Mouse (Mus musculus): Measurements from ENCODE around the gene Supt4a. TPM values are rescaled to one million over a fixed set of nuclear protein-coding genes. Genes with fewer than 3 reads are reported as not detected.

The Supt4a gene
- polyA plus RNA-seq, 1 experiment from 2014 or later = 209 TPM

GRCm38 (mm10) chr11:87708979-87709378, 28.4 kb upstream of the Supt4a start:
- peaks cover 92% of the 10 kb centered on the region for H3K4me1 ChIP-seq
- H3K4me2 ChIP-seq = no peak overlapping the region

GRCm38 (mm10) chr11:87709513-87710261, 27.7 kb upstream of the Supt4a start:
- Histone ChIP-seq H3K36me3 (peaks cover 2% of the 10 kb centered on the region; the same call in 1 of the 2 replicates), H3K4me2 (peak overlapping the region; percentile 66), H3K4me3 (peak overlapping the region; percentile 24), H3K9me3 (replicated peaks) (no peaks in the 10 kb centered on the region), H3K27me3 (replicated peaks) (no peaks in the 10 kb centered on the region), H3K9ac (peak overlapping the region; percentile 47), H3K4me1 (peaks cover 91% of the 10 kb centered on the region), H3K27ac (peak overlapping the region; percentile 53; the same call in 1 of the 2 replicates)
- ATAC-seq = no peak; the same call in 1 of the 2 replicates
- 11% methylated on average over 21 of the region's 21 CpGs for WGBS (ENCODE audit: insufficient replicate concordance)

More at GRCm38 (mm10) chr11:87708979-87709378, 28.4 kb upstream of the Supt4a start:
- peaks cover 2% of the 10 kb centered on the region; the same call in 1 of the 2 replicates for H3K36me3 ChIP-seq
- no peak overlapping the region; the same call in 1 of the 2 replicates for H3K27ac ChIP-seq
- H3K27me3 ChIP-seq (replicated peaks) = no peaks in the 10 kb centered on the region
- H3K9ac ChIP-seq = no peak overlapping the region
- no peak for ATAC-seq
- no peak overlapping the region for H3K4me3 ChIP-seq
- 74% methylated on average over 5 of the region's 5 CpGs for WGBS (ENCODE audit: insufficient replicate concordance)
- H3K9me3 ChIP-seq (replicated peaks) = no peaks in the 10 kb centered on the region

GRCm38 (mm10) chr11:87710262-87710615, 27.1 kb upstream of the Supt4a start:
- Histone ChIP-seq H3K9me3 (replicated peaks) (no peaks in the 10 kb centered on the region), H3K4me1 (peaks cover 85% of the 10 kb centered on the region), H3K4me3 (peak overlapping the region; percentile 24; the same call in 1 of the 2 replicates), H3K9ac (peak overlapping the region; percentile 47), H3K27ac (0 out of 2 replicates have a peak overlapping the region, but pooled peaks have one; percentile 53), H3K27me3 (replicated peaks) (no peaks in the 10 kb centered on the region), H3K36me3 (peaks cover 2% of the 10 kb centered on the region; the same call in 1 of the 2 replicates), H3K4me2 (peak overlapping the region; percentile 66)
- ATAC-seq = no peak
- 55% methylated on average over 7 of the region's 7 CpGs for WGBS (ENCODE audit: insufficient replicate concordance)

GRCm38 (mm10) chr11:87712188-87712587, 25.2 kb upstream of the Supt4a start:
- WGBS (ENCODE audit: insufficient replicate concordance) = 19% methylated on average over 4 of the region's 4 CpGs
- Histone ChIP-seq H3K9me3 (replicated peaks) (no peaks in the 10 kb centered on the region), H3K4me3 (no peak overlapping the region), H3K4me2 (peak overlapping the region; percentile 26), H3K36me3 (no peaks in the 10 kb centered on the region), H3K9ac (peak overlapping the region; percentile 25), H3K4me1 (peaks cover 79% of the 10 kb centered on the region), H3K27ac (peak overlapping the region; percentile 25; the same call in 1 of the 2 replicates), H3K27me3 (replicated peaks) (no peaks in the 10 kb centered on the region)
- peak; percentile 53 for ATAC-seq

- WGBS (ENCODE audit: insufficient replicate concordance) = 80% methylated on average over 4 of the region's 4 CpGs
- no peak for ATAC-seq
- Histone ChIP-seq H3K9ac (no peak overlapping the region), H3K4me1 (peaks cover 59% of the 10 kb centered on the region), H3K4me2 (no peak overlapping the region), H3K4me3 (no peak overlapping the region), H3K9me3 (replicated peaks) (no peaks in the 10 kb centered on the region), H3K36me3 (peaks cover 10% of the 10 kb centered on the region), H3K27me3 (replicated peaks) (no peaks in the 10 kb centered on the region), H3K27ac (no peak overlapping the region)
These were observed 21.4 kb upstream of the Supt4a start for GRCm38 (mm10) chr11:87715999-87716398.

- H3K4me3 ChIP-seq = no peak overlapping the region
- 71% methylated on average over 7 of the region's 7 CpGs for WGBS (ENCODE audit: insufficient replicate concordance)
- H3K36me3 ChIP-seq = peaks cover 13% of the 10 kb centered on the region
- no peak overlapping the region for H3K4me2 ChIP-seq
- ATAC-seq = no peak
- no peak overlapping the region for H3K9ac ChIP-seq
- H3K4me1 ChIP-seq = peaks cover 43% of the 10 kb centered on the region
- no peaks in the 10 kb centered on the region for H3K27me3 ChIP-seq (replicated peaks)
- H3K27ac ChIP-seq = peak overlapping the region; percentile 1; the same call in 1 of the 2 replicates
- H3K9me3 ChIP-seq (replicated peaks) = no peaks in the 10 kb centered on the region
These were observed 17.8 kb upstream of the Supt4a start for GRCm38 (mm10) chr11:87719526-87719925.

- H3K4me1 ChIP-seq = peaks cover 50% of the 10 kb centered on the region
- H3K27me3 ChIP-seq (replicated peaks) = no peaks in the 10 kb centered on the region
- H3K9me3 ChIP-seq (replicated peaks) = no peaks in the 10 kb centered on the region
- peak overlapping the region; percentile 39; the same call in 1 of the 2 replicates for H3K27ac ChIP-seq
- no peak overlapping the region for H3K4me3 ChIP-seq
- no peak overlapping the region for H3K9ac ChIP-seq
- 65% methylated on average over 9 of the region's 9 CpGs for WGBS (ENCODE audit: insufficient replicate concordance)
- peaks cover 13% of the 10 kb centered on the region for H3K36me3 ChIP-seq
- no peak for ATAC-seq
- H3K4me2 ChIP-seq = no peak overlapping the region
These were observed 17.0 kb upstream of the Supt4a start for GRCm38 (mm10) chr11:87720324-87720723.

- Histone ChIP-seq H3K27ac (peak overlapping the region; percentile 39; the same call in 1 of the 2 replicates), H3K9ac (no peak overlapping the region), H3K4me2 (no peak overlapping the region), H3K4me1 (peaks cover 52% of the 10 kb centered on the region), H3K36me3 (peaks cover 13% of the 10 kb centered on the region), H3K9me3 (replicated peaks) (no peaks in the 10 kb centered on the region), H3K27me3 (replicated peaks) (no peaks in the 10 kb centered on the region), H3K4me3 (no peak overlapping the region)
- 74% methylated on average over 9 of the region's 9 CpGs for WGBS (ENCODE audit: insufficient replicate concordance)
- no peak for ATAC-seq
These were observed 16.5 kb upstream of the Supt4a start for GRCm38 (mm10) chr11:87720839-87721238.

- no peak for ATAC-seq
- no peaks in the 10 kb centered on the region for H3K9me3 ChIP-seq (replicated peaks)
- WGBS (ENCODE audit: insufficient replicate concordance) = 49% methylated on average over 3 of the region's 3 CpGs
- no peaks in the 10 kb centered on the region for H3K27me3 ChIP-seq (replicated peaks)
- no peak overlapping the region for H3K4me2 ChIP-seq
- no peak overlapping the region for H3K9ac ChIP-seq
- peaks cover 61% of the 10 kb centered on the region for H3K4me1 ChIP-seq
- H3K4me3 ChIP-seq = no peak overlapping the region
- H3K27ac ChIP-seq = no peak overlapping the region
- H3K36me3 ChIP-seq = peaks cover 13% of the 10 kb centered on the region
These were observed 15.2 kb upstream of the Supt4a start for GRCm38 (mm10) chr11:87722168-87722567.

GRCm38 (mm10) chr11:87722891-87723290, 14.5 kb upstream of the Supt4a start:
- no peaks in the 10 kb centered on the region for H3K27me3 ChIP-seq (replicated peaks)
- no peak for ATAC-seq
- H3K36me3 ChIP-seq = peaks cover 13% of the 10 kb centered on the region
- no peak overlapping the region for H3K9ac ChIP-seq
- H3K27ac ChIP-seq = no peak overlapping the region
- no peak overlapping the region for H3K4me3 ChIP-seq
- H3K9me3 ChIP-seq (replicated peaks) = no peaks in the 10 kb centered on the region
- WGBS (ENCODE audit: insufficient replicate concordance) = 91% methylated on average over 4 of the region's 4 CpGs
- peaks cover 68% of the 10 kb centered on the region for H3K4me1 ChIP-seq
- H3K4me2 ChIP-seq = no peak overlapping the region

GRCm38 (mm10) chr11:87725515-87725914, 11.8 kb upstream of the Supt4a start:
- Histone ChIP-seq H3K4me1 (peaks cover 80% of the 10 kb centered on the region), H3K9ac (peak overlapping the region; percentile 88), H3K27me3 (replicated peaks) (no peaks in the 10 kb centered on the region), H3K36me3 (0 out of 2 replicates have a peak, but pooled peaks cover 6% of the 10 kb centered on the region), H3K4me2 (peak overlapping the region; percentile 82), H3K27ac (peak overlapping the region; percentile 100), H3K4me3 (peak overlapping the region; percentile 50), H3K9me3 (replicated peaks) (no peaks in the 10 kb centered on the region)
- ATAC-seq = no peak

- peak; percentile 95 for ATAC-seq
- 3% methylated on average over 6 of the region's 6 CpGs for WGBS (ENCODE audit: insufficient replicate concordance)
- H3K4me3 ChIP-seq = peak overlapping the region; percentile 50
- H3K4me2 ChIP-seq = peak overlapping the region; percentile 82
- H3K27me3 ChIP-seq (replicated peaks) = no peaks in the 10 kb centered on the region
- H3K9me3 ChIP-seq (replicated peaks) = no peaks in the 10 kb centered on the region
- peaks cover 80% of the 10 kb centered on the region for H3K4me1 ChIP-seq
- H3K27ac ChIP-seq = peak overlapping the region; percentile 100
- H3K36me3 ChIP-seq = peaks cover 8% of the 10 kb centered on the region
- H3K9ac ChIP-seq = peak overlapping the region; percentile 88
These were observed 11.3 kb upstream of the Supt4a start for GRCm38 (mm10) chr11:87725964-87726562.

All from liver, embryonic 12.5 days (tissue).